Mouse (Mus musculus): Measurements from ENCODE around the gene Herc4. TPM values are rescaled to one million over a fixed set of nuclear protein-coding genes. Genes with fewer than 3 reads are reported as not detected.
"Not testable (repeated sequence)": the region's sequence is repeated elsewhere in the genome, so short reads cannot be mapped to it uniquely, and the experiment has no call there.

Gene Herc4
- total RNA-seq, 2 experiments from 2014 or later, result 21.2 to 21.6 TPM

- TF ChIP-seq CTCF (IDR thresholded peaks at IDR 0.05), result no peak
These were observed 94.6 kb downstream of the Herc4 start for GRCm38 (mm10) chr10:63337951-63338836.

GRCm38 (mm10) chr10:63338914-63339643 lies 95.5 kb downstream of the Herc4 start:
- intact Hi-C loops (cut with DNase I), result loop anchor here (1.0 to 5.0 kb wide), 2 partner anchors 38 to 312 kb away; no protein-coding TSS in a partner anchor
- peak; percentile 9; the same call in 1 of the 2 replicates for TF ChIP-seq CTCF (IDR thresholded peaks at IDR 0.05)
- peak overlapping the region; percentile 72 for H3K4me3 ChIP-seq
- peak overlapping the region; percentile 97 for H3K27ac ChIP-seq
- DNase-seq, result peak; percentile 97

More at GRCm38 (mm10) chr10:63337951-63338836, 94.6 kb downstream of the Herc4 start:
- H3K27ac ChIP-seq, result peak overlapping the region; percentile 97
- peak overlapping the region; percentile 72 for H3K4me3 ChIP-seq
- intact Hi-C loops (cut with DNase I), result loop anchor here (5.0 kb wide), 1 partner anchor 311 kb away; no protein-coding TSS in a partner anchor
- DNase-seq, result peak; percentile 87

GRCm38 (mm10) chr10:63341351-63341750 lies 97.7 kb downstream of the Herc4 start:
- no peak for DNase-seq
- H3K4me3 ChIP-seq, result no peak overlapping the region
- H3K27ac ChIP-seq, result no peak overlapping the region
- intact Hi-C loops (cut with DNase I), result no loop called here
- no peak for TF ChIP-seq CTCF (IDR thresholded peaks at IDR 0.05)

- no peak overlapping the region for H3K27ac ChIP-seq
- intact Hi-C loops (cut with DNase I), result no loop called here
- no peak overlapping the region for H3K4me3 ChIP-seq
- TF ChIP-seq CTCF (IDR thresholded peaks at IDR 0.05), result no peak
- no peak for DNase-seq
These were observed 101.1 kb downstream of the Herc4 start for GRCm38 (mm10) chr10:63344751-63345150.

- no peak for TF ChIP-seq CTCF (IDR thresholded peaks at IDR 0.05)
- DNase-seq, result no peak
- Histone ChIP-seq H3K4me3 (no peak overlapping the region), H3K27ac (no peak overlapping the region)
- intact Hi-C loops (cut with DNase I), result no loop called here
These were observed 104.7 kb downstream of the Herc4 start for GRCm38 (mm10) chr10:63348291-63348690.

- intact Hi-C loops (cut with DNase I), result no loop called here
- TF ChIP-seq CTCF (IDR thresholded peaks at IDR 0.05), result no peak
- Histone ChIP-seq H3K4me3 (no peak overlapping the region), H3K27ac (no peak overlapping the region)
- no peak for DNase-seq
These were observed 107.1 kb downstream of the Herc4 start for GRCm38 (mm10) chr10:63350666-63351065.

GRCm38 (mm10) chr10:63351099-63351498 lies 107.5 kb downstream of the Herc4 start:
- DNase-seq; H3K27ac ChIP-seq; intact Hi-C loops (cut with DNase I); H3K4me3 ChIP-seq: not testable (repeated sequence)

GRCm38 (mm10) chr10:63352111-63352510 lies 108.5 kb downstream of the Herc4 start:
- intact Hi-C loops (cut with DNase I), result no loop called here
- no peak overlapping the region for H3K4me3 ChIP-seq
- DNase-seq, result no peak
- no peak overlapping the region for H3K27ac ChIP-seq
- no peak for TF ChIP-seq CTCF (IDR thresholded peaks at IDR 0.05)

GRCm38 (mm10) chr10:63360502-63360901 lies 116.9 kb downstream of the Herc4 start:
- no peak for TF ChIP-seq CTCF (IDR thresholded peaks at IDR 0.05)
- intact Hi-C loops (cut with DNase I), result no loop called here
- no peak overlapping the region for H3K4me3 ChIP-seq
- DNase-seq, result no peak
- H3K27ac ChIP-seq, result no peak overlapping the region

GRCm38 (mm10) chr10:63365918-63366455 lies 122.4 kb downstream of the Herc4 start:
- H3K4me3 ChIP-seq, result no peak overlapping the region

GRCm38 (mm10) chr10:63367386-63367785 lies 123.8 kb downstream of the Herc4 start:
- intact Hi-C loops (cut with DNase I), result no loop called here
- DNase-seq, result no peak
- Histone ChIP-seq H3K4me3 (peak overlapping the region; percentile 46), H3K27ac (peak overlapping the region; percentile 72)
- TF ChIP-seq CTCF (IDR thresholded peaks at IDR 0.05), result no peak

More at GRCm38 (mm10) chr10:63365918-63366455, 122.4 kb downstream of the Herc4 start:
- TF ChIP-seq CTCF (IDR thresholded peaks at IDR 0.05), result no peak
- DNase-seq, result no peak
- H3K27ac ChIP-seq, result no peak overlapping the region
- intact Hi-C loops (cut with DNase I), result no loop called here

Other genes with a start within 250 kb of the Herc4 start
- 10 to 100 TPM; 21.6 to 25.4 TPM for gene Hnrnph3, start 219.6 kb upstream of the Herc4 start, total RNA-seq (2021)
- gene Pbld2, start 219.5 kb upstream of the Herc4 start, total RNA-seq (2021), result 1 to 10 TPM; 2.8 to 5.4 TPM
- gene Pbld1, start 183.6 kb upstream of the Herc4 start, total RNA-seq (2021), result 1 to 10 TPM in 1 of 2 experiments, under 1 TPM in 1; 0.66 to 1.1 TPM
- gene Atoh7, start 144.2 kb upstream of the Herc4 start, total RNA-seq (2021), result not detected
- gene Mypn, start 39.9 kb upstream of the Herc4 start, total RNA-seq (2021), result 100 to 1,000 TPM; 248 to 338 TPM
- gene Sirt1, start 137.9 kb downstream of the Herc4 start, total RNA-seq (2021), result 1 to 10 TPM; 8.0 to 9.2 TPM
- gene Dnajc12, start 138.6 kb downstream of the Herc4 start, total RNA-seq (2021), result 10 to 100 TPM; 15.7 to 15.8 TPM
- not detected for gene Gm7075, start 178.0 kb downstream of the Herc4 start, total RNA-seq (2021)
- 10 to 100 TPM; 11.8 to 22.7 TPM for gene Ctnna3, start 186.3 kb downstream of the Herc4 start, total RNA-seq (2021)